Mouse (Mus musculus): ENCODE measurements around the gene Tex19.1. TPM values are rescaled to one million over a fixed set of nuclear protein-coding genes. Genes with fewer than 3 reads are reported as not detected.

The Tex19.1 gene
- polyA plus RNA-seq, 1 experiment from 2014 or later = not detected

DNA sequence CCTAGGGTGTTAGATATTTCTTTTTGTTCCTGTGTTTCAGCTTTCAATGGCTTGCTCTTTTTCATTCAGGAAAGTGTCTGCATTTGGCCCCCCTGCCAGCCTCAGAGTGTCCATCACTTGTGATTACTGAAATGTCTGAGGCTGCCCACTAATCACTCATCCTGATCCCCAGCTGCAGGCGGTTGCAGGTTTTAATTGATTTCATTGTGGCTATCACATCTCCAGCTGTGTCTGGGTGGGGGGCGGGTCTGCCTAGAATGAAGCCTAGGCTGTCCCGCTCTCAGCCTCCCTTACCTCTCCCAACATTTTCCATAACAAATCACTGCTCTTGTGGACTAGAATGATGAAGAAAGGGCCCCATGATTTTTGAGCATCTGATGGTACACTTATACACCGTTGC lies 8.3 kb downstream of the Tex19.1 start:
- H3K36me3 ChIP-seq = no peaks in the 10 kb centered on the region
- H3K9me3 ChIP-seq = no peaks in the 10 kb centered on the region
- no peak for ATAC-seq (ENCODE audit: insufficient number of reproducible peaks, insufficient read depth, low FRiP score, low TSS enrichment)
- H3K9ac ChIP-seq = no peak overlapping the region
- H3K27ac ChIP-seq = no peak overlapping the region
- H3K4me1 ChIP-seq = peaks cover 7% of the 10 kb centered on the region; the same call in 1 of the 2 replicates
- no peak overlapping the region for H3K4me3 ChIP-seq
- 34% methylated on average over 4 of the region's 4 CpGs for WGBS
- no peak overlapping the region for H3K4me2 ChIP-seq (replicated peaks)
- peaks cover 38% of the 10 kb centered on the region for H3K27me3 ChIP-seq

DNA sequence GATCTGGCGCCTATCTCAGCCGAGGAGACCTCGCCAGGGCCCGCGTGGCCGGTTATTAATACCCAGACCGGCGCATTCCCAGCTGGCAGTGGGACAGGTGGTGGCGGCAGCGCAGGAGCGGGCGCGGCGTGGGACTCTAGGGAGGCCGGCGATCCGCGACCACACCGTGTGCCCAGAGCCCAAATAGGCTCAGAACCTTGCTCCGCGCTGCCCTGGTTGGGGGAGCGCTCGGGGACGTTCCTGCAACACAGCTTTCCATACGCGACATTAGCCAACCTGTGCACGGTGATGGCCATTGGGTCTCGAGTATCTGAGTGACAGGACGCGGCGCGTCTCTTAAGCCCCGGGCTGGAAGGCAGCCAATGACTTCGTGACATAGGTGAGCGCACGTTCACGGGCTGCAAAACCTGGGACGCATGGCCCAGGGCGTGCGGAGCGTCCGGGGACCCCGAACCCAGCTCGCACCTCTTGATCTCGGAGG lies 10.5 kb downstream of the Tex19.1 start:
- Histone ChIP-seq H3K27me3 (peaks cover 38% of the 10 kb centered on the region), H3K9me3 (no peaks in the 10 kb centered on the region), H3K9ac (no peak overlapping the region), H3K4me2 (replicated peaks) (peak overlapping the region; percentile 53), H3K36me3 (no peaks in the 10 kb centered on the region), H3K4me3 (peak overlapping the region; percentile 39), H3K27ac (no peak overlapping the region), H3K4me1 (peaks cover 7% of the 10 kb centered on the region)
- no peak for ATAC-seq (ENCODE audit: insufficient number of reproducible peaks, insufficient read depth, low FRiP score, low TSS enrichment)
- WGBS = 1% methylated on average over 45 of the region's 45 CpGs

DNA sequence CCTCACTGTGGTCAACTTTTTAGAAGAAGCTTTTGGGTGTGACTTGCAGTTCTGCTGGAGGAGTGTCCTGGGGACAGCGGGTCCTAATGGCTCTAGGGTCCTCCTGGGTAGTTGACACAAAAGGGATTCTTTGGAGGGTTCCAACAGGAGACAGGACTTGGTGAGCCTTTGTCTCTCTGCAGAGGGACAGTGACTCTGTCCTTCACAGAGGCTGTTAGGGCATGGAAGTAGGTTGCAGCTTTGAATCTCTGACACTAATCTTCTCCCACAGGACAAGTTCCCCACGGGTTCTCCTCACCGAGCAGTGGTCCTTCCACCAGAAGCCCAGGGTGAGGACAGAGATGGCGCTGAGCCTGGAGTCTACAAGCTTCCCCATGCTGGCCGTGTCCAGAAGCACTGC lies 14.0 kb downstream of the Tex19.1 start, which contains the start of gene Uts2r:
Uts2r (plus strand) TSS at position 301 of the 400 bp plus-strand sequence.
- Histone ChIP-seq H3K9me3 (no peaks in the 10 kb centered on the region), H3K9ac (no peak within 1 kb of the TSS), H3K4me3 (no peak within 1 kb of the TSS), H3K4me1 (peaks cover 7% of the 10 kb centered on the region), H3K27ac (no peak within 1 kb of the TSS), H3K27me3 (peaks cover 32% of the 10 kb centered on the region), H3K36me3 (no peaks in the 10 kb centered on the region), H3K4me2 (replicated peaks) (no peak within 1 kb of the TSS)
- ATAC-seq (ENCODE audit: insufficient number of reproducible peaks, insufficient read depth, low FRiP score, low TSS enrichment) = no peak
- 87% methylated on average over 5 of the region's 5 CpGs for WGBS

DNA sequence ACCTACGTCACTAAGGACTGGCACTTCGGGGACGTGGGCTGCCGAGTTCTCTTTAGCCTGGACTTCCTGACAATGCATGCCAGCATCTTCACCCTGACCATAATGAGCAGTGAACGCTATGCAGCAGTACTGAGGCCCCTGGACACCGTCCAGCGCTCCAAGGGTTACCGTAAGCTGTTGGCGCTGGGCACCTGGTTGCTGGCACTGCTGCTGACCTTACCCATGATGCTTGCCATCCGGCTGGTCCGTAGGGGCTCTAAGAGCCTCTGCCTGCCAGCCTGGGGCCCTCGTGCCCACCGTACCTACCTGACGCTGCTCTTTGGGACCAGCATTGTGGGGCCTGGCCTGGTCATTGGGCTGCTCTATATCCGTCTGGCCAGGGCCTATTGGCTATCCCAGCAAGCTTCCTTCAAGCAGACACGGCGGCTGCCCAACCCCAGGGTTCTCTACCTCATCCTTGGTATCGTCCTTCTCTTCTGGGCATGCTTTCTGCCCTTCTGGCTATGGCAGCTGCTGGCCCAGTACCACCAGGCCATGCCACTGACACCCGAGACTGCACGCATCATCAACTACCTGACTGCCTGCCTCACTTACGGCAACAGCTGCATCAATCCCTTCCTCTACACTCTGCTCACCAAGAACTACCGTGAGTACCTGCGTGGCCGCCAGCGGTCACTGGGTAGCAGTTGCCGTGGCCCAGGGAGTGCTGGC lies 14.8 kb downstream of the Tex19.1 start:
- peaks cover 24% of the 10 kb centered on the region for H3K27me3 ChIP-seq
- no peak overlapping the region for H3K4me2 ChIP-seq (replicated peaks)
- H3K9me3 ChIP-seq = no peaks in the 10 kb centered on the region
- no peak for ATAC-seq (ENCODE audit: insufficient number of reproducible peaks, insufficient read depth, low FRiP score, low TSS enrichment)
- H3K27ac ChIP-seq = no peak overlapping the region
- no peak overlapping the region for H3K9ac ChIP-seq
- peaks cover 7% of the 10 kb centered on the region for H3K4me1 ChIP-seq
- WGBS = 89% methylated on average over 26 of the region's 26 CpGs
- no peak overlapping the region for H3K4me3 ChIP-seq
- no peaks in the 10 kb centered on the region for H3K36me3 ChIP-seq

DNA sequence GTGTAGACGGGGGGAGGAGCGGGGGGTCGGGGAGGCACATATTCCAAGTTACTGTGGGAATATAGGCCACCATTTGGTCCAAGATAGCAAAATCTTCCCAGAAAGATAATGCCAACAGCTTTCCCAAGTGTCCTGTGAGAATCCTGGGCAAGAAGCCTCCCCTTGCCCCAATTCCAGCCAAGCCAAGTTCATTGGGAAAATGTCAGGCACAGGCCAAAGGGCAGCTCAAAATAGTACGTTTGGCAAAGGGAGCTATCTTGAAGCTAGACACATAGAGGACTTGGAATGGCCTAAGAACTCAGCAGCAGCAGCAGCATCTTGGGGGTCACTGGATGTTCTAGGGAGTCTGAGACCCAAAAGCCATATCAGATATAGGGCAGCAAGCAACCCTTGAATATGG lies 17.8 kb downstream of the Tex19.1 start:
- H3K27ac ChIP-seq = no peak overlapping the region
- H3K4me3 ChIP-seq = no peak overlapping the region
- no peaks in the 10 kb centered on the region for H3K9me3 ChIP-seq
- no peaks in the 10 kb centered on the region; the same call in 1 of the 2 replicates for H3K4me1 ChIP-seq
- ATAC-seq (ENCODE audit: insufficient number of reproducible peaks, insufficient read depth, low FRiP score, low TSS enrichment) = no peak
- no peaks in the 10 kb centered on the region; the same call in 1 of the 2 replicates for H3K27me3 ChIP-seq
- no peak overlapping the region for H3K4me2 ChIP-seq (replicated peaks)
- H3K9ac ChIP-seq = no peak overlapping the region
- no peaks in the 10 kb centered on the region for H3K36me3 ChIP-seq
- WGBS = 88% methylated on average over 4 of the region's 4 CpGs

DNA sequence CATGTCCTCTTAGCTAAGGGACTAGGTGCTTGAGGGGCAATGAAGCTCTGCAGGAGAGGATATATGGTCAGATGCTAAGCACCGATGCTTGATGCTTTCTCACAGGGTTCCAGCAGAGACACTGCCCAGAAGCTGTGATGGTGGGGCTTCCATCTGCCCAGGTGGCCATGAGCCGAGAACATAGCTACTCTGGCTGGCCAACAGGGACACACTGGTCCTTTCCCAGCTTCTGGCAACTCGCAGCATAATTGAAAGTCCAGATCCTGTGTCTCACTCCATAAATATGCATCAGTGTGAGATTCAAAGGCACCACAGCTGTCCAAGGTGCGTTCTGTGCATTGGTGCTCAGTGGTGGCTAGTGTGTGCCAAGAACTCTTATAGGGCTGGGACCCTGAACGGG lies 27.3 kb downstream of the Tex19.1 start:
- H3K27ac ChIP-seq = no peak overlapping the region
- no peaks in the 10 kb centered on the region for H3K9me3 ChIP-seq
- H3K4me2 ChIP-seq (replicated peaks) = no peak overlapping the region
- ATAC-seq (ENCODE audit: insufficient number of reproducible peaks, insufficient read depth, low FRiP score, low TSS enrichment) = no peak
- H3K9ac ChIP-seq = no peak overlapping the region
- H3K4me1 ChIP-seq = no peaks in the 10 kb centered on the region
- WGBS = 83% methylated on average over 5 of the region's 5 CpGs
- H3K36me3 ChIP-seq = no peaks in the 10 kb centered on the region
- no peaks in the 10 kb centered on the region for H3K27me3 ChIP-seq
- H3K4me3 ChIP-seq = no peak overlapping the region

DNA sequence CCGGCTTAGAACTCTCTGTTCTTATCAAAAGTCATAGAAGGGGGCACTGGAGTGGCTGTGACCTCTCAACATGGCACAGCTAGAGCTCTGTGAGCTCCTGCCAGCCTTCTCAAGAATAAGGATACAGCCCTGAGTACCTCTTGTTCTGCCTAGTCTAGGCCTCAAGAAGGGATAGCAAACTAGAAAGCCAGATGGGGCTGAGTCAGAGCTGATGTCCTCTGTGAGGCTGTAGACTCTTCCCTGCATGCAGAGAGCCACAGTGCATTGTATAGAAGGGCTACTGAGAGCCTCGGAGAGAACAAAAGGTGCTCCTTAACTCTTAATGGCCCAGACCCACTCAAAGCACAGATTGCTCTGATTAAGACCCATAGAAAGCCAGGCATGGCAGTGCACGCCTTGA lies 28.3 kb downstream of the Tex19.1 start:
- Histone ChIP-seq H3K4me1 (no peaks in the 10 kb centered on the region), H3K4me3 (no peak overlapping the region), H3K36me3 (no peaks in the 10 kb centered on the region), H3K4me2 (replicated peaks) (no peak overlapping the region), H3K9ac (no peak overlapping the region), H3K27me3 (no peaks in the 10 kb centered on the region), H3K27ac (no peak overlapping the region), H3K9me3 (no peaks in the 10 kb centered on the region)
- 49% methylated on average over 3 of the region's 3 CpGs for WGBS
- no peak for ATAC-seq (ENCODE audit: insufficient number of reproducible peaks, insufficient read depth, low FRiP score, low TSS enrichment)

DNA sequence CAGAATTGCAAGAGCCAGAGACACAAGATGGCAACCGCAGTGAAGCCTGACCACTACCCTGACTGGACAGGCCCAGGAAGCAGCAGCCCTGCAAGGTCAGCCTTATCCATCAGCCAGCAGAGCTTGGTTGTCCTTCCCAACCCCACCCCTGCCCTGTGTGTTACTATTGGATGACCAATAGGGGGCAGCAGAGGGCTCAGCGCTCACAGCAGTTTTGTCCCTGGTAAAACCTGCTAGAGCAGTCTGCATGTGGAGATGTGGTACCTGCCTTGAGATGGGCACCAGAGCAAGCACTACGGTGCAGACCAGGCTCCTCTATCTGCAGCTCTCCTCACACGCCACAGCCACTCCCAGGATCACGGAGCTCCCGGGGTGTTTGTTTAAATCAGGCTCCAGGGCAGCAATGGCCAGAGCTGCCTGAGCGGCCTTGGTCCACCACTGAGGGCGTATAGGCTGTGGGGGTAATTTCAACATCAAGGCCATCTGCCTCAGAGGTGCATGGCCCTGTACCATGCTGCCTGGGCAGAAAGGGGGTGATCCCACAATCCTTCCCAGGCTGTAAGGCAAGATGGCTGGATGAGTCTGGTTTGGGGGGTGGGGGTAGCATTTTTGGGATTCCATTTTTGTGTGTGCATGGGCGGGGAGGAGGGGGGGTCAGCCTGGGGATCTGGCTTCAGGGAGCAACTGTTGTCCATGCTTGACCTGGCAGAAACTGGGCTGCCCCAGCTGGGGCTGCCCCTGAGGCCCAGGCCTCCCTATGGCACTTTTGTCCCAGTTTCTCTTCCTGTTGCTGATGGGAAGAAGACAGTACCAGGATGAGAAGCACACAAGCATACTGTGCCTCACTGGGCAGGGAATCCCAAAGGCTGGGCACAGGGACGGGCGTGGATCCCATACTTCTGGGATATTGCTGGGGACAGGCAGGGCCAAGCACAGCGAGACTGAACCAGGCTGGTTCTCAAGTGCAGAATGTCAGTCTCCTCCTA lies 30.6 kb downstream of the Tex19.1 start:
- 56% methylated on average over 12 of the region's 12 CpGs for WGBS
- Histone ChIP-seq H3K27me3 (no peaks in the 10 kb centered on the region), H3K36me3 (peaks cover 4% of the 10 kb centered on the region; the same call in 1 of the 2 replicates), H3K4me3 (no peak overlapping the region), H3K4me1 (no peaks in the 10 kb centered on the region), H3K4me2 (replicated peaks) (no peak overlapping the region), H3K27ac (no peak overlapping the region), H3K9ac (no peak overlapping the region), H3K9me3 (no peaks in the 10 kb centered on the region)
- peak; percentile 73; the same call in 1 of the 2 replicates for ATAC-seq (ENCODE audit: insufficient number of reproducible peaks, insufficient read depth, low FRiP score, low TSS enrichment)

DNA sequence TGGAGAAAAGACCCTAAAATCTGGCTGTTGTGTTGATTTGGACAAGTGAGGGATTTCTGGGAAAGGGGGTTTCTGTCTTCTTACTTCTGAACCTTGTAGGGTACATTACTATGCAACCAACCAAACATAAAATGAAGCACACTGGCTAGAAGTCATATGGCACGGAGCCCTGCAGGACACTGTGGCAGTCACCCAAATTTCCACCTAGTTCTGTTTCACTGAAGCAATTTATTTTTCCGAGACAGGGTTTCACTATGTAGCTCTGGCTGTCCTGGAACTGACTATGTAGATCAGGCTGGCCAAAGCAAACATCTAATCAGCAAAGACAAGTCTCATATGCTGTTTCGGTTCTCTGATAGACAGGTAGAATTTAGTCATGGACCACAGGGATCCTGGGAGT lies 43.7 kb downstream of the Tex19.1 start:
- Histone ChIP-seq H3K9me3 (no peaks in the 10 kb centered on the region), H3K4me1 (no peaks in the 10 kb centered on the region), H3K9ac (no peak overlapping the region), H3K4me3 (no peak overlapping the region), H3K36me3 (peaks cover 8% of the 10 kb centered on the region; the same call in 1 of the 2 replicates), H3K27ac (no peak overlapping the region), H3K4me2 (replicated peaks) (no peak overlapping the region), H3K27me3 (no peaks in the 10 kb centered on the region)
- ATAC-seq (ENCODE audit: insufficient number of reproducible peaks, insufficient read depth, low FRiP score, low TSS enrichment) = no peak
- WGBS = 87% methylated on average over 3 of the region's 3 CpGs

DNA sequence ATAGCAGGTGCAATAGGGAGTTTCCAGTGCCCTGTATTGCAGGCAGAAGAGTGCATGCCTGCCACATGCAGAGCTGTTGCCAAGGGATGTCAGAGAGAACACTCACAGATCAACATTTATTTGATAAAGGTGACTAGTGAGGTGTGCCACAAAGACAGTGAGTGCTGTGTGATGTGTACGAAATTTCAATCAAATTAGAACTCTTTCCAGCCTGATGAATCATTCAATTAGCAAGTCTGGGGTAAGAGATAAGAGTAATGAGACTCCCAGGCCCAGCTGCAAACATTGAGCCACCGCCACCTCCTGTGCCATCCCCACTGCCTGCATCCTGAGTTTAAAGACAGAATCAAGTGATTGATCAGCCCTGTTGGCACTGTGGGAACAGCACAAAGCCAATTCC lies 46.8 kb downstream of the Tex19.1 start:
- no peaks in the 10 kb centered on the region for H3K9me3 ChIP-seq
- WGBS = 76% methylated on average over 2 of the region's 2 CpGs
- H3K9ac ChIP-seq = no peak overlapping the region

DNA sequence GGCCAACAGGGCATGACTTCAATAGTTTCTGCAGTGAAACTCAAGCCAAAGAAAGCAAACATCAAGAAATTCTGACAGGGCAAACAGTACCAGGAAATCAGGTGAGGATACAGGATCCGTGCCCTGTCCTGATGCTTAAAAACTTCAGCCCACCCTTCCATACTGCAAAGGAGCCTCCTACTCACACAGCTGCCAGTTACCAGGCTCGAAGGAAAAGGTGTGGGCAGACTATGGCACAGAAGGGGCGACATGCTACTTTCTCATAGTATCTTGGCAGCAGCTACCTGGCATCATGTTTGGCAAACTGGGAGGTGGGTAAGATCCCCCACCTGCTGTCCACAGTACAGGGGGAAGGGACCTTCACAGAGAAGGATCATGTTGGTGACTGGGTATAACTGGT lies 47.5 kb downstream of the Tex19.1 start:
- Histone ChIP-seq H3K27ac (no peak overlapping the region), H3K9me3 (no peaks in the 10 kb centered on the region), H3K4me1 (no peaks in the 10 kb centered on the region), H3K27me3 (no peaks in the 10 kb centered on the region), H3K4me2 (replicated peaks) (no peak overlapping the region), H3K4me3 (no peak overlapping the region), H3K9ac (no peak overlapping the region), H3K36me3 (peaks cover 8% of the 10 kb centered on the region; the same call in 1 of the 2 replicates)
- no peak for ATAC-seq (ENCODE audit: insufficient number of reproducible peaks, insufficient read depth, low FRiP score, low TSS enrichment)
- WGBS = 71% methylated on average over 3 of the region's 3 CpGs

More for the DNA sequence above, 46.8 kb downstream of the Tex19.1 start:
- peaks cover 8% of the 10 kb centered on the region; the same call in 1 of the 2 replicates for H3K36me3 ChIP-seq
- H3K4me2 ChIP-seq (replicated peaks) = no peak overlapping the region
- no peak for ATAC-seq (ENCODE audit: insufficient number of reproducible peaks, insufficient read depth, low FRiP score, low TSS enrichment)
- no peak overlapping the region for H3K4me3 ChIP-seq
- H3K4me1 ChIP-seq = no peaks in the 10 kb centered on the region
- H3K27me3 ChIP-seq = no peaks in the 10 kb centered on the region
- H3K27ac ChIP-seq = no peak overlapping the region

Data from embryonic facial prominence, embryonic 12.5 days (tissue).